Mouse (Mus musculus) brain, embryonic 18.5 days (tissue): ENCODE results near the gene Mri1.
"Not testable (repeated sequence)": the region's sequence is repeated elsewhere in the genome, so short reads cannot be mapped to it uniquely, and the experiment has no call there.

ENCODE experiments used
- DNase-seq: peaks from one replicate; pipeline ENCODE4 v3.0.0-alpha.2; 2012; ENCODE audit warnings: low read depth, low spot score

Gene Mri1

GRCm38 (mm10) chr8:84256822-84257610, at the start of gene Mri1:
Mri1 (minus strand) TSS chr8:84257326.
- DNase-seq, result peak; percentile 79

GRCm38 (mm10) chr8:84303951-84304350, 46.8 kb upstream of the Mri1 start:
- no peak for DNase-seq

GRCm38 (mm10) chr8:84297029-84297785, 40.1 kb upstream of the Mri1 start:
- DNase-seq, result no peak

- peak; percentile 14 for DNase-seq
Observed at GRCm38 (mm10) chr8:84291688-84292087, 34.6 kb upstream of the Mri1 start.

GRCm38 (mm10) chr8:84291086-84291485, 34.0 kb upstream of the Mri1 start:
- DNase-seq, result no peak

- no peak for DNase-seq
Observed at GRCm38 (mm10) chr8:84288892-84289291, 31.8 kb upstream of the Mri1 start.

- DNase-seq, result not testable (repeated sequence)
Observed at GRCm38 (mm10) chr8:84285665-84286064, 28.5 kb upstream of the Mri1 start.

GRCm38 (mm10) chr8:84284608-84285063, 27.5 kb upstream of the Mri1 start:
- DNase-seq, result no peak

GRCm38 (mm10) chr8:84280777-84281176, 23.7 kb upstream of the Mri1 start:
- DNase-seq, result no peak

- DNase-seq, result no peak
Observed at GRCm38 (mm10) chr8:84276447-84276846, 19.3 kb upstream of the Mri1 start.

GRCm38 (mm10) chr8:84273968-84274367, 16.8 kb upstream of the Mri1 start:
- no peak for DNase-seq

GRCm38 (mm10) chr8:84272302-84272701, 15.2 kb upstream of the Mri1 start:
- no peak for DNase-seq

- DNase-seq, result peak; percentile 100
Observed at GRCm38 (mm10) chr8:84269950-84270773, 13.0 kb upstream of the Mri1 start, which contains the start of gene Ccdc130. Ccdc130 (minus strand) TSS chr8:84270380.

- no peak for DNase-seq
Observed at GRCm38 (mm10) chr8:84261098-84261497, 4.0 kb upstream of the Mri1 start.

- DNase-seq, result no peak
Observed at GRCm38 (mm10) chr8:84256458-84256821, 686 bp downstream of the Mri1 start.

- DNase-seq, result no peak
Observed at GRCm38 (mm10) chr8:84255858-84256257, 1.3 kb downstream of the Mri1 start.

- DNase-seq, result peak; percentile 83
Observed at GRCm38 (mm10) chr8:84249257-84250170, 7.6 kb downstream of the Mri1 start, which contains the start of gene D8Ertd738e. D8Ertd738e (minus strand) TSS chr8:84249719.

GRCm38 (mm10) chr8:84241821-84242220, 15.3 kb downstream of the Mri1 start:
- no peak for DNase-seq

- no peak for DNase-seq
Observed at GRCm38 (mm10) chr8:84241167-84241566, 16.0 kb downstream of the Mri1 start.

- no peak for DNase-seq
Observed at GRCm38 (mm10) chr8:84237542-84238229, 19.4 kb downstream of the Mri1 start.
